Mouse (Mus musculus) liver, adult (tissue): Measurements from ENCODE around the gene T.

Source experiments
- GATA4 ChIP-seq: IDR thresholded peaks from 2 replicates; pipeline ENCODE4 v1.6.1; 2014; ENCODE audit warnings: mild to moderate bottlenecking, low read length; ENCODE audit not compliant: insufficient replicate concordance

The T gene

DNA sequence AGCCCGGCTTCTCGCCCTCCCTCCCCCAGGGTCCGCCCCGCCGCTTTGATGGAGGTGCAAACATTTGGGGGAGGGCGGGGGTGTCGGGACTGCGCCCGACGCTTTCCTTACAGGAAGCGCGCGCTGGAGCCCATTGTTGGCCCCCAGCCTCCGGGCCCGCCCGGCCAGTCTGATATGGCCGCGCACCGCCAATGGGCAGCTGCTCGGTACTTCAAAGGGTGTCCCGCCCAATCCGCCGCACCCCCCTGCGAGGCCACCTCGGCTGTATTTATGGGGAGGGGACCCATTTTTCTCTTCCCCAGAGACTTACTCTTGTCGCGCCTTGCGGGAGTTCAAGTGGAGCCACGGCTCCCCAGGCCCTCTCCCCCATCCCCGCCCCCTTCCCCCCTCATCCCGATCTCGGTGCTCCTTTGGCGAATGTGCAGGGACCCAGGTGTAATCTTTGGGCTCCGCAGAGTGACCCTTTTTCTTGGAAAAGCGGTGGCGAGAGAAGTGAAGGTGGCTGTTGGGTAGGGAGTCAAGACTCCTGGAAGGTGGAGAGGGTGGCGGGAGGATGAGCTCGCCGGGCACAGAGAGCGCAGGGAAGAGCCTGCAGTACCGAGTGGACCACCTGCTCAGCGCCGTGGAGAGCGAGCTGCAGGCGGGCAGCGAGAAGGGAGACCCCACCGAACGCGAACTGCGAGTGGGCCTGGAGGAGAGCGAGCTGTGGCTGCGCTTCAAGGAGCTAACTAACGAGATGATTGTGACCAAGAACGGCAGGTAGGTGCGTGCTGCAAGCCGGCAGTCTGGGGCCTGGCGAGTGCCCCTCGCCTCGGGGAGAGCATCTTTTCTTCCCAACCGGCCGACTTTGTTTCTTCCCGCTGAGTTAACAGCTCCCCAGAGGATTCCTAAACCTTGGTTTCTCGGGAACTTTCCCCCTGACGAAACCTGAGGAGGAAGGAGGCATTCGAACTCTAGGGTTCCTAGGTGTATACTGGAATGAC lies at the start of gene T:
Gene T, plus strand, starts transcription at position 446 of the 983 bp plus-strand sequence.
- TF ChIP-seq GATA4 = no peak

DNA sequence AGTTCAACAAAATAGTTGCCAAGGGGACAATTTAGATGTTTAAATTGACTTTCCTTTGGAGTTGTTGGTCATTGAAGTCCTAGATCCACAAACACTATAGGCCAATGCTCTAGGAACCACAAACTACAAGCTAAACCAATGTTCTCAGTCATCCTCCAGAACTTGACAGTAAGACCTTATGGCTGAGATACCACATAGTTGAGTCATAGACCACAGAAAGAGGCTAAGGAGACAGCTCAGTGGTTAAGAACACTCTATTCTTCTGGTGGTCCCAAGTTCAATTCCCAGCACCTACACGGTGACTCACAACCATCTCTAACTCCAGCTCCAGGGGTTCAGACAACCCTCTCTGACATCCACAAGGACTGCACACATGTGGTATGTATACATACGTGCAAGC lies 48.8 kb upstream of the T start:
- TF ChIP-seq GATA4 = no peak

DNA sequence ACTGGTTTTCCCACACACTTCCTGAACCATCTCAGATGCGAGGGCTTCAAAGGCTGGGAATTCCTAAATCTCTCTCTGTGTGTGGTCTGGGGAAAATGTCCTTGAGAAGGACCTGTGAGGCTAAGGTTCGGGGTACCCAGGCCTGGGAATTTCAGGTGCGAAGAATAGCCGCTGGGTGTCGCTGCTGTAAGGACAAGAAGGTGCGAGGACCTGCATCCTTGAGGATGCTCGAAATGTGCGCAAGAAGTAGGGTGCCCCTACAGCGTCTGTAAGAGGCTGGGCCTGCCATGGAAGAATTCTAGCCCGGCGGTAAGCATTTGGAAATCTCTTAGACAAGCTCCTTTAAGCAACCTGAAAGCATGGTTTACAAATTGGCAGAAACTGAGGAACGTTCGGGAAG lies 45.8 kb upstream of the T start:
- TF ChIP-seq GATA4 = no peak

GRCm38 (mm10) chr17:8388990-8389789 lies 45.0 kb upstream of the T start:
- no peak for TF ChIP-seq GATA4

GRCm38 (mm10) chr17:8389790-8390095 lies 44.5 kb upstream of the T start:
- TF ChIP-seq GATA4 = no peak

- no peak for TF ChIP-seq GATA4
Measured at GRCm38 (mm10) chr17:8390487-8390886, 43.7 kb upstream of the T start.

DNA sequence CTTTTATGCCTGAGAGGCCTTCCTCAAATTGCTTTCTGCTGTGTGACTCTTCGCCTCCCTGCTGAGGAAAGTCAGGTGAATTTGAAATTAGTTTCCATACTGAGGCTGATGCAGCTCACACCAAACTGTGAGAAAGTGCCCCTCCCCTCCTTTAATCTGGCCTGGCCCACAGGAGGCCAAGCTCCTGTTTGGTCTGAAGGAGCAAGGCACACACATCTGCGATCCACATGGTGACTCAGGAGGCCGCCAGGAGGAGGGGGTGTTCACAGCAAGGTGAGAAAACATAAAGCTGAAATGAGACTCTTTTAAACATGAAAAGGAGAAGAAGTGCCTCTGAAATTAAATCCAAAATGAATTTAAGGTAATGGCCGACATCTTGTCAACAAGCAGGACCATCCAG lies 37.9 kb upstream of the T start:
- no peak for TF ChIP-seq GATA4

GRCm38 (mm10) chr17:8397946-8398345 lies 36.3 kb upstream of the T start:
- TF ChIP-seq GATA4 = no peak

GRCm38 (mm10) chr17:8406285-8406684 lies 27.9 kb upstream of the T start:
- no peak for TF ChIP-seq GATA4

GRCm38 (mm10) chr17:8408589-8409295 lies 25.5 kb upstream of the T start:
- no peak for TF ChIP-seq GATA4

GRCm38 (mm10) chr17:8410330-8410729 lies 23.9 kb upstream of the T start:
- no peak for TF ChIP-seq GATA4

GRCm38 (mm10) chr17:8413656-8414055 lies 20.6 kb upstream of the T start:
- no peak for TF ChIP-seq GATA4

- TF ChIP-seq GATA4 = no peak
Measured at GRCm38 (mm10) chr17:8415533-8415932, 18.7 kb upstream of the T start.

DNA sequence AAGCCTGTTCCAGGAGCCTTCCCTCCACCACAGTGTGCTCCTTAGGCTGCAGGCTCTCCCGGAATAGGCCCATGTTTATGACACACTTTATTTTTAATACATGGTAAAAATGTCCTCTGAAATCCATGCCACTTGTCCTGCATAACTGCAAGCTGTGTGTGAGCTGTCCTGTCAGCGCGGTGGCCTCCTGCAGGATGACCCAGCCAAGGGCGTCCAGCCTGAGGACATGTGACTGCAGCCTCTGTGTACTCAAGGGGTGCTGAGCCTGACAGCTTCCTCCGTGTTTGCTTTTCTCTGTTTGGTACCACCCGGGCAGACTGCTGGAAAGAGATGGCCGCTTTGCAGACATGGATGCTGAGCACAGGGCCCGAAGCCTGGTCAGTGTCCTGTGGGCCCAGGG lies 17.4 kb upstream of the T start:
- TF ChIP-seq GATA4 = no peak

DNA sequence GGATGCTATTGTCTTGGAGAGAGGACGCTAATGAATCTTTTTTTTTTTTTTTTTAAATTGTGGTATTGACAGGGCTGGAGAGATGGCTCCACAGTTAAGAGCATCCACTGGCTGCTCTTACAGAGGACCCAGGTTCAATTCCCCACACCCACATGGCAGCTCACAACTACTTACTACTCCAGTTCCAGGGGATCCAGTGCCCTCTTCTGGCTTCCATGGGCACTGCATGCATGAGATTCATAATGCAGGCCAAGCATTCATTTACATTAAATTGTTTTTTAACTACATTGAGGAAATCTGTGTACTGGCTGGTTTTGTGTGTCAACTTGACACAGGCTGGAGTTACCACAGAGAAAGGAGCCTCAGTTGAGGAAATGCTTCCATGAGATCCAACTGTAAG lies 13.5 kb upstream of the T start:
- TF ChIP-seq GATA4 = no peak
